Mouse (Mus musculus): ENCODE results near the gene Six6. TPM values are rescaled to one million over a fixed set of nuclear protein-coding genes. Genes with fewer than 3 reads are reported as not detected.

The Six6 gene
- polyA plus RNA-seq, 1 experiment: not detected

DNA sequence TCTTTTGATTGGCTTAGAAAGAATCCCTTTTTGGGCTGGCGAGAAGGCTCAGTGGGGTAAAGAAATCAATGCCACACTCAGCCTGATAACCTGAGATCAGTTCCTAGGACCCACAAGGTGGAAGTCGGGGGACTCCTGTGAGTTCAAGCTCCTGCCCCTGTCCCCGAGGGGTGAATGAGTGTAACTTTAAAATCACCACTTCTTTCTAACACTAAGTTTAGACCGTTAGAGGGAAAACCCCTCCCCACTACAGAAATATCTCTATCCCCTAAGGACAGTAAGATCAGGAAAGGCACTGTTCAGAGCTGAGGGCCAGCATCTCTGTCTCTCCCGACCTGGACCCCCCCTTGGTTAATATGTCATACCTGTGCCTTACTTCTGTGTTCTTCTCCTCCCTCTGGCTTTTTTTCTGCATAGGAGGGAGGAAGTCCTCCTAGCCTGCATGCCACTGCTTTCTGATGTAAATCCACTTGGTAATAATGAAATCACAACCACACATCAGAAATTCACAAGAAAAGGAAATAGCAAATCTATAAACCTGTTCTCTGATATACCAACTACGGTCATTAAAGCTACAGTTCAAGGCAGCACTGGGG, 18.2 kb downstream of the Six6 start:
- DNase-seq (ENCODE audit: low read depth in 1 of 2, low spot score in 2 of 2): no peak
- Histone ChIP-seq H3K27ac (ENCODE audit: insufficient read depth, low read length) (no peak overlapping the region), H3K36me3 (ENCODE audit: control insufficient read depth, insufficient read depth, low read length) (no peaks in the 10 kb centered on the region), H3K4me3 (ENCODE audit: extremely low read depth, insufficient read depth, insufficient read length) (no peak overlapping the region), H3K4me1 (ENCODE audit: control insufficient read depth, insufficient read depth, insufficient read length) (no peaks in the 10 kb centered on the region), H3K27me3 (ENCODE audit: control insufficient read depth, insufficient read depth, low read length) (0 out of 2 replicates have a peak, but pooled peaks cover 1% of the 10 kb centered on the region)
- no peak for TF ChIP-seq CTCF (IDR thresholded peaks at IDR 0.05; ENCODE audit: extremely low read depth, insufficient read depth, insufficient read length, insufficient replicate concordance)
- no peak for TF ChIP-seq POLR2A (IDR thresholded peaks at IDR 0.05; ENCODE audit: low read depth, low read length)
- WGBS: 73% methylated on average over 6 of the region's 6 CpGs

- Histone ChIP-seq H3K27me3 (ENCODE audit: control insufficient read depth, insufficient read depth, low read length) (no peaks in the 10 kb centered on the region), H3K4me1 (ENCODE audit: control insufficient read depth, insufficient read depth, insufficient read length) (no peaks in the 10 kb centered on the region), H3K36me3 (ENCODE audit: control insufficient read depth, insufficient read depth, low read length) (no peaks in the 10 kb centered on the region), H3K4me3 (ENCODE audit: extremely low read depth, insufficient read depth, insufficient read length) (no peak overlapping the region), H3K27ac (ENCODE audit: insufficient read depth, low read length) (no peak overlapping the region)
- TF ChIP-seq CTCF (IDR thresholded peaks at IDR 0.05; ENCODE audit: extremely low read depth, insufficient read depth, insufficient read length, insufficient replicate concordance) (no peak), POLR2A (IDR thresholded peaks at IDR 0.05; ENCODE audit: low read depth, low read length) (no peak)
- DNase-seq (ENCODE audit: low read depth in 1 of 2, low spot score in 2 of 2): no peak
- 93% methylated on average over 3 of the region's 3 CpGs for WGBS
Measured at GRCm38 (mm10) chr12:72958446-72958845, 18.8 kb downstream of the Six6 start.

DNA sequence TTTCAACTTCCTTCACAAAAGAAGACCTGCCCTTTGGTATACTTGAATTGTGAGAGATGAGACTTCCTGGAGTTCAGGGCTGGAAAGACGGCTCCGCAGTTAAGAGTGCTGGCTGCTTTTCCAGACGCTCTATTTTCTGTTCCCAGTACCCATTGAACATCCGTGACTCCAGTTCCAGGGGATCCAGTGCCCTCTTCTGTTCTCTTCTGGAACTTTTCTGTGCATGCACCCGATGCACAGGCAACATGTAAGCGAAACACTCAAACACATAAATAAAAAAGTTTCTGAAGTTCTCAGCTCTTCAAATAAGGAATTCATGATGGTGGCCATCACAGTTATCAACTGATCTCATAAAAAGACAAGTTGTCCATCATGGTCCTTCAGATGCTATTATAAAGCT, 23.1 kb downstream of the Six6 start:
- no peaks in the 10 kb centered on the region for H3K36me3 ChIP-seq (ENCODE audit: control insufficient read depth, insufficient read depth, low read length)
- TF ChIP-seq POLR2A (IDR thresholded peaks at IDR 0.05; ENCODE audit: low read depth, low read length) (no peak), CTCF (IDR thresholded peaks at IDR 0.05; ENCODE audit: extremely low read depth, insufficient read depth, insufficient read length, insufficient replicate concordance) (no peak)
- WGBS: 87% methylated on average over 6 of the region's 6 CpGs

DNA sequence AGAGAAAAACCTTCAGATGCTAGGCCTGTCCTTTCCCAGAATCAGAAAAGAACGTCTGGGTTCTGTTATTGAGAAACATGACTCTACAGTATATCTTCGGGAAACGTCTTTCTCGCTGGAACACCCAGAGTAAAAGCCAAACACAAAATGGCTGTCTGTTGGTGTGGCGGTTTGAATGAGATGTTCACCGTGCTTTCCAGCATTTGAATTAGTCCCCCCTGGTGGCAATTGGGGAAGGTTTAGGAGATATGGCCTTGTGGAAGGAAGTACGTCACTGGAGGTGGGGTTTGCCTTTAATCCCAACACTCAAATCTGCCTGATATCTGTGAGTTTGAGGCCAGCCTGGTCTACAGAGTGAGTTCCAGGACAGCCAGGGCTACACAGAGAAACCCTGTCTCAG, 27.8 kb downstream of the Six6 start:
- no peaks in the 10 kb centered on the region for H3K36me3 ChIP-seq (ENCODE audit: control insufficient read depth, insufficient read depth, low read length)
- DNase-seq (ENCODE audit: low read depth in 1 of 2, low spot score in 2 of 2): no peak
- H3K27me3 ChIP-seq (ENCODE audit: control insufficient read depth, insufficient read depth, low read length): no peaks in the 10 kb centered on the region
- WGBS: 89% methylated on average over 7 of the region's 7 CpGs
- no peak overlapping the region for H3K4me3 ChIP-seq (ENCODE audit: extremely low read depth, insufficient read depth, insufficient read length)
- no peak for TF ChIP-seq CTCF (IDR thresholded peaks at IDR 0.05; ENCODE audit: extremely low read depth, insufficient read depth, insufficient read length, insufficient replicate concordance)
- TF ChIP-seq POLR2A (IDR thresholded peaks at IDR 0.05; ENCODE audit: low read depth, low read length): no peak
- H3K27ac ChIP-seq (ENCODE audit: insufficient read depth, low read length): no peak overlapping the region
- H3K4me1 ChIP-seq (ENCODE audit: control insufficient read depth, insufficient read depth, insufficient read length): no peaks in the 10 kb centered on the region

More for the DNA sequence above, 23.1 kb downstream of the Six6 start:
- no peak overlapping the region for H3K4me3 ChIP-seq (ENCODE audit: extremely low read depth, insufficient read depth, insufficient read length)
- H3K27me3 ChIP-seq (ENCODE audit: control insufficient read depth, insufficient read depth, low read length): no peaks in the 10 kb centered on the region
- no peak for DNase-seq (ENCODE audit: low read depth in 1 of 2, low spot score in 2 of 2)
- H3K4me1 ChIP-seq (ENCODE audit: control insufficient read depth, insufficient read depth, insufficient read length): no peaks in the 10 kb centered on the region
- no peak overlapping the region for H3K27ac ChIP-seq (ENCODE audit: insufficient read depth, low read length)

GRCm38 (mm10) chr12:72970620-72971019, 30.9 kb downstream of the Six6 start:
- H3K27ac ChIP-seq (ENCODE audit: insufficient read depth, low read length): no peak overlapping the region
- no peaks in the 10 kb centered on the region for H3K27me3 ChIP-seq (ENCODE audit: control insufficient read depth, insufficient read depth, low read length)
- H3K4me1 ChIP-seq (ENCODE audit: control insufficient read depth, insufficient read depth, insufficient read length): no peaks in the 10 kb centered on the region
- WGBS: 73% methylated on average over 14 of the region's 14 CpGs
- TF ChIP-seq POLR2A (IDR thresholded peaks at IDR 0.05; ENCODE audit: low read depth, low read length): no peak
- no peak for DNase-seq (ENCODE audit: low read depth in 1 of 2, low spot score in 2 of 2)
- H3K36me3 ChIP-seq (ENCODE audit: control insufficient read depth, insufficient read depth, low read length): no peaks in the 10 kb centered on the region
- H3K4me3 ChIP-seq (ENCODE audit: extremely low read depth, insufficient read depth, insufficient read length): no peak overlapping the region

- Histone ChIP-seq H3K36me3 (ENCODE audit: control insufficient read depth, insufficient read depth, low read length) (no peaks in the 10 kb centered on the region), H3K4me1 (ENCODE audit: control insufficient read depth, insufficient read depth, insufficient read length) (no peaks in the 10 kb centered on the region), H3K4me3 (ENCODE audit: extremely low read depth, insufficient read depth, insufficient read length) (no peak overlapping the region), H3K27ac (ENCODE audit: insufficient read depth, low read length) (no peak overlapping the region), H3K27me3 (ENCODE audit: control insufficient read depth, insufficient read depth, low read length) (no peaks in the 10 kb centered on the region)
- WGBS: 7% methylated on average over 6 of the region's 6 CpGs
- peak in 1 of 2 experiments; percentile 12 for DNase-seq (ENCODE audit: low read depth in 1 of 2, low spot score in 2 of 2)
- no peak for TF ChIP-seq POLR2A (IDR thresholded peaks at IDR 0.05; ENCODE audit: low read depth, low read length)
- TF ChIP-seq CTCF (IDR thresholded peaks at IDR 0.05; ENCODE audit: extremely low read depth, insufficient read depth, insufficient read length, insufficient replicate concordance): 0 out of 2 replicates have a peak, but pooled peaks have one; percentile 14
Measured at GRCm38 (mm10) chr12:72973161-72973560, 33.5 kb downstream of the Six6 start.

- H3K27ac ChIP-seq (ENCODE audit: insufficient read depth, low read length): no peak overlapping the region
- H3K4me1 ChIP-seq (ENCODE audit: control insufficient read depth, insufficient read depth, insufficient read length): no peaks in the 10 kb centered on the region
- H3K36me3 ChIP-seq (ENCODE audit: control insufficient read depth, insufficient read depth, low read length): no peaks in the 10 kb centered on the region
- TF ChIP-seq POLR2A (IDR thresholded peaks at IDR 0.05; ENCODE audit: low read depth, low read length) (no peak), CTCF (IDR thresholded peaks at IDR 0.05; ENCODE audit: extremely low read depth, insufficient read depth, insufficient read length, insufficient replicate concordance) (no peak)
- no peaks in the 10 kb centered on the region for H3K27me3 ChIP-seq (ENCODE audit: control insufficient read depth, insufficient read depth, low read length)
- DNase-seq (ENCODE audit: low read depth in 1 of 2, low spot score in 2 of 2): no peak
- no peak overlapping the region for H3K4me3 ChIP-seq (ENCODE audit: extremely low read depth, insufficient read depth, insufficient read length)
- 16% methylated on average over 7 of the region's 7 CpGs for whole genome bisulfite sequencing
Measured at GRCm38 (mm10) chr12:72976172-72976571, 36.5 kb downstream of the Six6 start.

Measured in spleen, adult 2 months (tissue).